Mouse (Mus musculus): ENCODE results near the gene Sel1l3. TPM values are rescaled to one million over a fixed set of nuclear protein-coding genes. Genes with fewer than 3 reads are reported as not detected.

Gene Sel1l3
- polyA plus RNA-seq, 1 experiment from 2014 or later = 0.12 TPM

- Histone ChIP-seq H3K4me3 (replicated peaks) (no peak overlapping the region), H3K4me2 (no peak overlapping the region), H3K27ac (replicated peaks) (no peak overlapping the region), H3K9me3 (replicated peaks) (no peaks in the 10 kb centered on the region), H3K36me3 (replicated peaks) (no peaks in the 10 kb centered on the region), H3K27me3 (no peaks in the 10 kb centered on the region), H3K9ac (no peak overlapping the region), H3K4me1 (replicated peaks) (no peaks in the 10 kb centered on the region)
- ATAC-seq (ENCODE audit: insufficient read depth) = no peak
- 34% methylated on average over 2 of the region's 2 CpGs for WGBS (ENCODE audit: insufficient replicate concordance)
These were observed 27.4 kb upstream of the Sel1l3 start for GRCm38 (mm10) chr5:53241109-53241508.

- Histone ChIP-seq H3K9ac (no peak overlapping the region), H3K4me1 (replicated peaks) (no peaks in the 10 kb centered on the region), H3K27me3 (no peaks in the 10 kb centered on the region), H3K9me3 (replicated peaks) (no peaks in the 10 kb centered on the region), H3K27ac (replicated peaks) (no peak overlapping the region), H3K4me2 (no peak overlapping the region), H3K4me3 (replicated peaks) (no peak overlapping the region), H3K36me3 (replicated peaks) (no peaks in the 10 kb centered on the region)
- 39% methylated on average over 11 of the region's 11 CpGs for WGBS (ENCODE audit: insufficient replicate concordance)
- ATAC-seq (ENCODE audit: insufficient read depth) = no peak
These were observed 26.2 kb upstream of the Sel1l3 start for GRCm38 (mm10) chr5:53239831-53240440.

GRCm38 (mm10) chr5:53239189-53239588, 25.5 kb upstream of the Sel1l3 start:
- no peak overlapping the region for H3K4me3 ChIP-seq (replicated peaks)
- no peak overlapping the region for H3K9ac ChIP-seq
- no peaks in the 10 kb centered on the region for H3K36me3 ChIP-seq (replicated peaks)
- H3K27ac ChIP-seq (replicated peaks) = no peak overlapping the region
- WGBS (ENCODE audit: insufficient replicate concordance) = 65% methylated on average over 7 of the region's 7 CpGs
- no peak overlapping the region for H3K4me2 ChIP-seq
- no peaks in the 10 kb centered on the region for H3K27me3 ChIP-seq
- H3K9me3 ChIP-seq (replicated peaks) = no peaks in the 10 kb centered on the region
- H3K4me1 ChIP-seq (replicated peaks) = no peaks in the 10 kb centered on the region
- ATAC-seq (ENCODE audit: insufficient read depth) = no peak

- Histone ChIP-seq H3K27ac (replicated peaks) (no peak overlapping the region), H3K4me1 (replicated peaks) (no peaks in the 10 kb centered on the region), H3K27me3 (no peaks in the 10 kb centered on the region), H3K36me3 (replicated peaks) (no peaks in the 10 kb centered on the region), H3K9me3 (replicated peaks) (no peaks in the 10 kb centered on the region), H3K4me3 (replicated peaks) (no peak overlapping the region), H3K9ac (no peak overlapping the region), H3K4me2 (no peak overlapping the region)
- 69% methylated on average over 7 of the region's 7 CpGs for WGBS (ENCODE audit: insufficient replicate concordance)
- no peak for ATAC-seq (ENCODE audit: insufficient read depth)
These were observed 25.0 kb upstream of the Sel1l3 start for GRCm38 (mm10) chr5:53238761-53239160.

GRCm38 (mm10) chr5:53236749-53237148, 23.0 kb upstream of the Sel1l3 start:
- no peaks in the 10 kb centered on the region for H3K4me1 ChIP-seq (replicated peaks)
- no peaks in the 10 kb centered on the region for H3K36me3 ChIP-seq (replicated peaks)
- H3K4me2 ChIP-seq = no peak overlapping the region
- 56% methylated on average over 8 of the region's 8 CpGs for WGBS (ENCODE audit: insufficient replicate concordance)
- H3K27me3 ChIP-seq = no peaks in the 10 kb centered on the region
- no peak for ATAC-seq (ENCODE audit: insufficient read depth)
- H3K9ac ChIP-seq = no peak overlapping the region
- H3K4me3 ChIP-seq (replicated peaks) = no peak overlapping the region
- H3K9me3 ChIP-seq (replicated peaks) = no peaks in the 10 kb centered on the region
- H3K27ac ChIP-seq (replicated peaks) = no peak overlapping the region

- Histone ChIP-seq H3K36me3 (replicated peaks) (no peaks in the 10 kb centered on the region), H3K4me3 (replicated peaks) (no peak overlapping the region), H3K27ac (replicated peaks) (no peak overlapping the region), H3K27me3 (no peaks in the 10 kb centered on the region), H3K4me2 (no peak overlapping the region), H3K9me3 (replicated peaks) (no peaks in the 10 kb centered on the region), H3K4me1 (replicated peaks) (no peaks in the 10 kb centered on the region), H3K9ac (no peak overlapping the region)
- ATAC-seq (ENCODE audit: insufficient read depth) = no peak
- WGBS (ENCODE audit: insufficient replicate concordance) = 14% methylated on average over 5 of the region's 5 CpGs
These were observed 22.4 kb upstream of the Sel1l3 start for GRCm38 (mm10) chr5:53236136-53236535.

- Histone ChIP-seq H3K4me3 (replicated peaks) (no peak overlapping the region), H3K36me3 (replicated peaks) (no peaks in the 10 kb centered on the region), H3K4me1 (replicated peaks) (no peaks in the 10 kb centered on the region), H3K9me3 (replicated peaks) (no peaks in the 10 kb centered on the region), H3K27me3 (no peaks in the 10 kb centered on the region), H3K4me2 (no peak overlapping the region), H3K9ac (no peak overlapping the region), H3K27ac (replicated peaks) (no peak overlapping the region)
- 11% methylated on average over 4 of the region's 4 CpGs for WGBS (ENCODE audit: insufficient replicate concordance)
- ATAC-seq (ENCODE audit: insufficient read depth) = no peak
These were observed 21.8 kb upstream of the Sel1l3 start for GRCm38 (mm10) chr5:53235551-53235950.

GRCm38 (mm10) chr5:53230560-53230959, 16.8 kb upstream of the Sel1l3 start:
- Histone ChIP-seq H3K4me1 (replicated peaks) (no peaks in the 10 kb centered on the region), H3K9ac (no peak overlapping the region), H3K36me3 (replicated peaks) (no peaks in the 10 kb centered on the region), H3K27me3 (no peaks in the 10 kb centered on the region), H3K27ac (replicated peaks) (no peak overlapping the region), H3K4me2 (no peak overlapping the region), H3K9me3 (replicated peaks) (no peaks in the 10 kb centered on the region), H3K4me3 (replicated peaks) (no peak overlapping the region)
- 60% methylated on average over 4 of the region's 4 CpGs for WGBS (ENCODE audit: insufficient replicate concordance)
- no peak for ATAC-seq (ENCODE audit: insufficient read depth)

GRCm38 (mm10) chr5:53225434-53225833, 11.7 kb upstream of the Sel1l3 start:
- H3K4me1 ChIP-seq (replicated peaks) = no peaks in the 10 kb centered on the region
- 68% methylated on average over 13 of the region's 13 CpGs for WGBS (ENCODE audit: insufficient replicate concordance)

GRCm38 (mm10) chr5:53214801-53215200, 1.1 kb upstream of the Sel1l3 start:
- H3K36me3 ChIP-seq (replicated peaks) = no peaks in the 10 kb centered on the region
- H3K4me2 ChIP-seq = no peak overlapping the region
- H3K27ac ChIP-seq (replicated peaks) = no peak overlapping the region
- H3K9me3 ChIP-seq (replicated peaks) = no peaks in the 10 kb centered on the region
- 0% methylated on average over 1 of the region's 1 CpGs for WGBS (ENCODE audit: insufficient replicate concordance)
- H3K4me3 ChIP-seq (replicated peaks) = no peak overlapping the region
- H3K9ac ChIP-seq = no peak overlapping the region
- peaks cover 68% of the 10 kb centered on the region for H3K27me3 ChIP-seq
- ATAC-seq (ENCODE audit: insufficient read depth) = no peak
- H3K4me1 ChIP-seq (replicated peaks) = 0 out of 2 replicates have a peak, but pooled peaks cover 6% of the 10 kb centered on the region

More at GRCm38 (mm10) chr5:53225434-53225833, 11.7 kb upstream of the Sel1l3 start:
- no peak overlapping the region for H3K9ac ChIP-seq
- no peaks in the 10 kb centered on the region for H3K27me3 ChIP-seq
- H3K36me3 ChIP-seq (replicated peaks) = no peaks in the 10 kb centered on the region
- H3K4me2 ChIP-seq = no peak overlapping the region
- no peak overlapping the region for H3K27ac ChIP-seq (replicated peaks)
- no peaks in the 10 kb centered on the region for H3K9me3 ChIP-seq (replicated peaks)
- no peak for ATAC-seq (ENCODE audit: insufficient read depth)
- H3K4me3 ChIP-seq (replicated peaks) = no peak overlapping the region

- H3K27me3 ChIP-seq = peaks cover 73% of the 10 kb centered on the region
- H3K36me3 ChIP-seq (replicated peaks) = no peaks in the 10 kb centered on the region
- H3K4me3 ChIP-seq (replicated peaks) = no peak overlapping the region
- no peak overlapping the region for H3K27ac ChIP-seq (replicated peaks)
- H3K9me3 ChIP-seq (replicated peaks) = no peaks in the 10 kb centered on the region
- 14% methylated on average over 5 of the region's 5 CpGs for WGBS (ENCODE audit: insufficient replicate concordance)
- H3K4me2 ChIP-seq = no peak overlapping the region
- H3K4me1 ChIP-seq (replicated peaks) = 0 out of 2 replicates have a peak, but pooled peaks cover 6% of the 10 kb centered on the region
- ATAC-seq (ENCODE audit: insufficient read depth) = no peak
- H3K9ac ChIP-seq = no peak overlapping the region
These were observed 635 bp upstream of the Sel1l3 start for GRCm38 (mm10) chr5:53214362-53214761.
